Mouse (Mus musculus): ENCODE data around the gene Rasa3. TPM values are rescaled to one million over a fixed set of nuclear protein-coding genes. Genes with fewer than 3 reads are reported as not detected.
A peak's percentile ranks its signal among the peaks of the same experiment; 100 is the strongest.

Rasa3 gene
- polyA plus RNA-seq, 1 experiment from 2014 or later = 26.0 TPM

DNA sequence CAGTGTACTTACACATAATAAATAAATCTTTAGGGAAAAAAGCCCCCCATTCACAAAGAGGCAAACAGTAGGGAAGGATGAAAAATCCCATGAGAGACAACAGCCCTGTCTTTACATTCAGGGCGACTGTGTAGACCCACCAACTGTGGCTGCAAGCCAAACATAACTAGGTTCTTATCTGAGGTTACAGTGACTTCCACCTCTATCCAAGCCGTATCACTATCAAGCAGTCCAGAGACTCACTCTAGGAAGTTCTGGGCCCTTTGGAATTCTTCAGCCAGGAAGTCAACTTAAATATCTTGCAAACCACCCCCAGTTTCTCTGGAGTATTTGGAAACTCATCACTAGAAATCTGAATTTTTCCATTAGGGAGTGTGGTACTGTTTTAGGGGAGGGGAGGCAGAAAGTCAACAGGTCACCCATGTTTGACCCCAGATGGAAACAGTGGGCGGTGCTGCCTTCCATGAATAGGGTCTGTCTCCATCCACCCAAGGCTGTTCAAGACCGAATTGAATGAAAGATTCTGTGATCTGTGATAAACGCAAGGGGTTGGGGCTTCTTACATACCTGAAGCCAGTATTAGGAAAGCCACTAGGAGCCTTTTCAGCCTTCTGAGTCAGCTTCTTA lies 22.0 kb upstream of the Rasa3 start:
- no peak for DNase-seq
- Histone ChIP-seq H3K9ac (replicated peaks; ENCODE audit: low read length) (no peak overlapping the region), H3K9me3 (ENCODE audit: control insufficient read depth, low read length) (no peaks in the 10 kb centered on the region), H3K36me3 (ENCODE audit: control insufficient read depth, insufficient read depth, low read length) (no peaks in the 10 kb centered on the region), H3K4me3 (replicated peaks; ENCODE audit: low read depth, low read length) (no peak overlapping the region), H3K27me3 (ENCODE audit: control insufficient read depth, insufficient read depth, low read length) (no peaks in the 10 kb centered on the region), H3K27ac (replicated peaks; ENCODE audit: low read depth, low read length) (no peak overlapping the region), H3K4me2 (ENCODE audit: low read length) (no peak overlapping the region), H3K4me1 (ENCODE audit: control insufficient read depth, insufficient read depth, low read length) (no peaks in the 10 kb centered on the region)
- ATAC-seq (ENCODE audit: low FRiP score, low TSS enrichment) = no peak
- WGBS = 80% methylated on average over 5 of the region's 5 CpGs

DNA sequence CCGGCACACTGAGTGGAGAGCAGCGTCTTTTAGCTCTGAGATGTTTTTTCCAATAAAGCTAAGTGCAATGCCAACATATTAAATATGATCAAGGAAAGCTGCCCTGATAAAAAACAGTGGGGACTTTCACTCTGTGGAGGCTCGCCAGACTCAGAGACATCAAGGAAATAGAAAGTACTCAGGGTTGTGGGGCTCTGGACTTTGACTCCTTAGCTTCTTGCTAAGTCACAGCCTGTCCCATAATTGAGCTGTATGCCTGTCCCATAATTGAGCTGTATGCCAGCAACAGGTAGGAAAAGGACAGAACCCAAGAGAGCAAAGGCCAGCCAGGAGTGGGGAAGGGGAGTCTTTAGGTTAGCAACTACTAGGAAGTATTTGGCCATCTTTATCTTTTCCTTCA lies 20.9 kb upstream of the Rasa3 start:
- Histone ChIP-seq H3K9me3 (ENCODE audit: control insufficient read depth, low read length) (no peaks in the 10 kb centered on the region), H3K4me3 (replicated peaks; ENCODE audit: low read depth, low read length) (no peak overlapping the region), H3K36me3 (ENCODE audit: control insufficient read depth, insufficient read depth, low read length) (no peaks in the 10 kb centered on the region), H3K9ac (replicated peaks; ENCODE audit: low read length) (no peak overlapping the region), H3K4me2 (ENCODE audit: low read length) (no peak overlapping the region), H3K27ac (replicated peaks; ENCODE audit: low read depth, low read length) (no peak overlapping the region), H3K27me3 (ENCODE audit: control insufficient read depth, insufficient read depth, low read length) (no peaks in the 10 kb centered on the region), H3K4me1 (ENCODE audit: control insufficient read depth, insufficient read depth, low read length) (no peaks in the 10 kb centered on the region)
- DNase-seq (no peak), ATAC-seq (ENCODE audit: low FRiP score, low TSS enrichment) (no peak)
- WGBS = 87% methylated on average over 3 of the region's 3 CpGs

DNA sequence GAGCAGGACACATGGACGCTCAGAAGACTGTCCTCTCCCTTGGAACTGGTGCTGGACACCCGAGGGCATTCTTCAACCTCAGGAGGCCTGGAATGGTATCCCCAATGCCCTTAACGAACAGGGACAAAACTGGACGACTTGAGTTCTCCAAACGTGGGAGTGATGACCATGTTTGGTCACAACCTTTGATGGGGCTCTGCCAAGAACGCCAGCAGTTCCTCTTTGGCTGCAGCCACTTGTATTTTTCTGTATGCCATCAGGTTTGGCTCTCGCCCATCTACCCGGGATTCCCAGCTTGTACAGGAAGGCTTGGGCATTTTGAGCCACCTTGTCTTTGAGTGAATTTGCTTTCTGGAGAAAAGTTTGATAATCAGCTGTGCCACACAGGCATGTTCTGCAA lies 20.3 kb upstream of the Rasa3 start:
- 85% methylated on average over 8 of the region's 8 CpGs for whole genome bisulfite sequencing
- ATAC-seq (ENCODE audit: low FRiP score, low TSS enrichment) (no peak), DNase-seq (no peak)
- Histone ChIP-seq H3K4me1 (ENCODE audit: control insufficient read depth, insufficient read depth, low read length) (0 out of 2 replicates have a peak, but pooled peaks cover under 1% of the 10 kb centered on the region), H3K27me3 (ENCODE audit: control insufficient read depth, insufficient read depth, low read length) (no peaks in the 10 kb centered on the region), H3K9me3 (ENCODE audit: control insufficient read depth, low read length) (no peaks in the 10 kb centered on the region), H3K36me3 (ENCODE audit: control insufficient read depth, insufficient read depth, low read length) (no peaks in the 10 kb centered on the region), H3K4me3 (replicated peaks; ENCODE audit: low read depth, low read length) (no peak overlapping the region), H3K27ac (replicated peaks; ENCODE audit: low read depth, low read length) (no peak overlapping the region), H3K4me2 (ENCODE audit: low read length) (no peak overlapping the region), H3K9ac (replicated peaks; ENCODE audit: low read length) (no peak overlapping the region)

DNA sequence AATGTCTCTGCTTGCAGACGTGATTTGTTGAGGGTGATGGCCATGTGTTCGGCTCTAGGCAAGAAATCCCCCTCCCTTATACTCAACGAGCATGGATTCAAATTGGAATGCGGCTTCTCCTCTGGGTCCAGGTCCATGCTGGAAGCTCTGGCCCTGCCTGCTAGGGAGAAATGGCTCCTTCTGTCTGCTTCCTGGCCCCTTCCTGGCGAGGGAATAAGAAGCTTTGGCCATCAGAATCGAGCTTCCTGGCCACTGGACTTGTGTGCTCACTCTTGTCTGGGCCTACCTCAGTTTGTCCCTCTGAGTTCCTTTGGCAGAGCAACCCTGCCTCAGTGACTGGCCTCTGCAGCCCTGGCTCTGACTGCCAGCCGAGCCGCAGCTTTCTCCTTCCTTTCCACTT lies 19.8 kb upstream of the Rasa3 start:
- H3K9ac ChIP-seq (replicated peaks; ENCODE audit: low read length) = no peak overlapping the region
- no peak for ATAC-seq (ENCODE audit: low FRiP score, low TSS enrichment)
- WGBS = 84% methylated on average over 8 of the region's 8 CpGs
- H3K27me3 ChIP-seq (ENCODE audit: control insufficient read depth, insufficient read depth, low read length) = no peaks in the 10 kb centered on the region
- no peak for DNase-seq
- H3K4me2 ChIP-seq (ENCODE audit: low read length) = no peak overlapping the region
- H3K36me3 ChIP-seq (ENCODE audit: control insufficient read depth, insufficient read depth, low read length) = no peaks in the 10 kb centered on the region
- H3K9me3 ChIP-seq (ENCODE audit: control insufficient read depth, low read length) = no peaks in the 10 kb centered on the region
- H3K4me1 ChIP-seq (ENCODE audit: control insufficient read depth, insufficient read depth, low read length) = 0 out of 2 replicates have a peak, but pooled peaks cover 2% of the 10 kb centered on the region
- H3K27ac ChIP-seq (replicated peaks; ENCODE audit: low read depth, low read length) = no peak overlapping the region
- no peak overlapping the region for H3K4me3 ChIP-seq (replicated peaks; ENCODE audit: low read depth, low read length)

DNA sequence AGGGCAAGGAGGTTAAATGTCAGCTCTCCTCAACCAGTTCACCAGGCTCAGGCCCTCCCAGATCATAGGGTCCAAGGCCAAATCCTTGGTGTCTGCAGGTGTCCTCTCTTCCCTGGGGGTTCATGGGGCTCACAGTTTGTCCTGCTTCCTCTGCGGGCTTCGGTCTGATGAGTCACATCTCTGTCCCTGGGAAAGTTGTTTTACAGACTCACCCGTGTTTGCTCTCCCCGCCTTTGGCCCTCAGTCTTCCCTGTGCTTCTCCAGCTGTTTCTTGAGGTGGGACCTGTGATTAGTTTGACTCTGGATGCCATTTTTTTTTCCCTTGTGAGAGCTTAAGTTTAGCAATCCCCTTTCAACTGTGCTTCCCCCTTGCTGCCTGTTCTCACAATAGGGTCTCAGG lies 18.8 kb upstream of the Rasa3 start:
- Histone ChIP-seq H3K9ac (replicated peaks; ENCODE audit: low read length) (no peak overlapping the region), H3K4me2 (ENCODE audit: low read length) (no peak overlapping the region), H3K9me3 (ENCODE audit: control insufficient read depth, low read length) (no peaks in the 10 kb centered on the region), H3K4me3 (replicated peaks; ENCODE audit: low read depth, low read length) (no peak overlapping the region), H3K27me3 (ENCODE audit: control insufficient read depth, insufficient read depth, low read length) (no peaks in the 10 kb centered on the region), H3K27ac (replicated peaks; ENCODE audit: low read depth, low read length) (no peak overlapping the region), H3K4me1 (ENCODE audit: control insufficient read depth, insufficient read depth, low read length) (0 out of 2 replicates have a peak, but pooled peaks cover 2% of the 10 kb centered on the region), H3K36me3 (ENCODE audit: control insufficient read depth, insufficient read depth, low read length) (no peaks in the 10 kb centered on the region)
- DNase-seq = no peak
- no peak for ATAC-seq (ENCODE audit: low FRiP score, low TSS enrichment)
- 83% methylated on average over 4 of the region's 4 CpGs for WGBS

DNA sequence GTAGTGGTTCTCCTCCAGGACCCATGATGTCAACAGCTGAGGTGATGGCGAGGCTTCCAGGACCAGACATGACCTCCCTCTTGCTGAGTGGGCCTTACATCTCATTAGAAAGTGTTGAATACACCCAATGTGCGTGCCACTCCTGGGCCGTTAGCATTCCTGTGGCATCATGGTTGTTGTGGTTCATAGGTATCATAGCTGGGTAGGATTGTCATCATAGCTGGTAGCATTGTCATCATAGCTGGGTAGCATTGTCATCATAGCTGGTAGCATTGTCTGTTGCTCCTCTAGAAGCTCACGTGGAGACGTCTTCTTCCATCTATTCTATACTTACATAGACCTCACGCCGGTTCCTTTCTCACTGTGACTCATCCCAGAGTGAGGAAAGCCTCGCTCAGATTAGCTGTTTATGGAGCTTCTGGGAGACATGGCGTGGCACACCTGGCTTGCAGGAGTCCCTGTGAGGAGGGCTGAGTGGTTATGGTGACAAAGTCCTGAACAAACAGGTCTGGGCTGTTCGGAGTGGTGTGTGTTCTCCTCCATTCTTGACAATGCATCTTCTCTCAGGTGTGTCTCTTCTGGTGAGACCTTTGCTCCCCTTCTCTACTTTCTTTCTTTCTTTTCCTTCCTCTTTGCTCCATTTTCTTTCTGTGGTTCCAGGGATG lies 17.9 kb upstream of the Rasa3 start:
- 91% methylated on average over 10 of the region's 10 CpGs for WGBS
- ATAC-seq (ENCODE audit: low FRiP score, low TSS enrichment) = no peak
- Histone ChIP-seq H3K36me3 (ENCODE audit: control insufficient read depth, insufficient read depth, low read length) (no peaks in the 10 kb centered on the region), H3K4me1 (ENCODE audit: control insufficient read depth, insufficient read depth, low read length) (0 out of 2 replicates have a peak, but pooled peaks cover 2% of the 10 kb centered on the region), H3K27ac (replicated peaks; ENCODE audit: low read depth, low read length) (no peak overlapping the region), H3K9ac (replicated peaks; ENCODE audit: low read length) (no peak overlapping the region), H3K27me3 (ENCODE audit: control insufficient read depth, insufficient read depth, low read length) (no peaks in the 10 kb centered on the region), H3K9me3 (ENCODE audit: control insufficient read depth, low read length) (no peaks in the 10 kb centered on the region), H3K4me2 (ENCODE audit: low read length) (no peak overlapping the region), H3K4me3 (replicated peaks; ENCODE audit: low read depth, low read length) (no peak overlapping the region)
- DNase-seq = no peak

DNA sequence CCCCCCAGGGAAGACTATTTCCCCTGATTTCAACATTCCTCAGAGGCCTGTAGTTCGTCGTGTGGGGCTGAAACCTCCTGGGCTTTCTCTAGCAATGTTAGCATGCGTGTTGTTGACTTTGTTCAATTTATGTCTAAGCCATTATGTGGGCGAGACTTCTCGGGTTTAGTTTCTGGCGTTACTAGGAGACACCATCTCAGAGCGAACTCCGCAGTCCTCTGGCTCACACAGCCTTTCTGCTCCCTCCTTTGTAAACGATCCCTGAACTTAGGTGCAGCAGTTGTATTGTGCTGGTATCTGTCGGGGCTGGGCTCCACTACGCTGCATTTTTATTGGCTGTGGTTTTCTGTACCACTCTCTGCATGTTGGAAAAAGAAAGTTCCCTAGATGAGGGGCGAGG lies 17.3 kb upstream of the Rasa3 start:
- no peaks in the 10 kb centered on the region for H3K9me3 ChIP-seq (ENCODE audit: control insufficient read depth, low read length)
- no peaks in the 10 kb centered on the region for H3K27me3 ChIP-seq (ENCODE audit: control insufficient read depth, insufficient read depth, low read length)
- no peak overlapping the region for H3K9ac ChIP-seq (replicated peaks; ENCODE audit: low read length)
- DNase-seq = no peak
- WGBS = 72% methylated on average over 12 of the region's 12 CpGs
- no peak overlapping the region for H3K4me3 ChIP-seq (replicated peaks; ENCODE audit: low read depth, low read length)
- H3K36me3 ChIP-seq (ENCODE audit: control insufficient read depth, insufficient read depth, low read length) = no peaks in the 10 kb centered on the region
- 0 out of 2 replicates have a peak, but pooled peaks cover 2% of the 10 kb centered on the region for H3K4me1 ChIP-seq (ENCODE audit: control insufficient read depth, insufficient read depth, low read length)
- no peak overlapping the region for H3K27ac ChIP-seq (replicated peaks; ENCODE audit: low read depth, low read length)
- H3K4me2 ChIP-seq (ENCODE audit: low read length) = no peak overlapping the region
- no peak for ATAC-seq (ENCODE audit: low FRiP score, low TSS enrichment)

DNA sequence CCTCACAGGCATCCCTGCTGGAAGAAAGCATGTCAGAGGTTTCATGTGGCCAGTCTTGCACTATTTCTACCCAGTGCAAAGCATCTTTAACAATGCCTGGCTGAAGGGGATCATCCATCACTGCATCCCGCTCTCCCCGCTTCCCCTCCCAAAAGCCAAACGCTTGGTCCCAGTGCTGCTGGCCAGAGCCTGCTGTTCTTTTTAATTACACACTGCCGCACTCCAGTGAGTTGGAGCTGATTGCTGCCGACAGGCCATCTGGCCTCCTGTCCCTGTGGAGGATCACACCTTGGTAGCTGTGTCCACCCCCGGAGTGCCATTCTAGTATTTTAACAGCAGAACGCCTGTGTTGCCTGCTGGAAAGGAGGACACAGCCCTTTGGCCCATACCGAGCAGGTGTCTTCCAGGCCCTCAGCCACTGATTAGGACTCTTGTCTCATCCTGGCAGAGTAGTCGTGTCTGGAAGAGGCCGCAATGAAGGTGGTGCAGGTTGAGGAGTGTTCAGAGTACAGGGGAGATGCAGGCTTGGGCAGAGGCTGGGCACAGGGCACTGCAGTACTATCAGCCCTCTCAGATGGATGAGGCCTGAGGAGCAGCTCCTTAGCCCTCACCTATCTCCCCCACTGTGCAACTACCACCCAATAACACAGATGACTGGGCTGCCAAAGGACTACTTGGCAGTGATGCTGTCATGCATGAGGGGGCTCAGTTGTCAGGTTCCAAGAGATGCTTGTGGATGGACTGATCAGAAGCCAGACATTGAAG lies 15.1 kb upstream of the Rasa3 start:
- Histone ChIP-seq H3K4me2 (ENCODE audit: low read length) (no peak overlapping the region), H3K27ac (replicated peaks; ENCODE audit: low read depth, low read length) (peak overlapping the region; percentile 52; the same call in 1 of the 2 replicates), H3K9me3 (ENCODE audit: control insufficient read depth, low read length) (no peaks in the 10 kb centered on the region), H3K36me3 (ENCODE audit: control insufficient read depth, insufficient read depth, low read length) (no peaks in the 10 kb centered on the region), H3K27me3 (ENCODE audit: control insufficient read depth, insufficient read depth, low read length) (no peaks in the 10 kb centered on the region), H3K9ac (replicated peaks; ENCODE audit: low read length) (no peak overlapping the region), H3K4me3 (replicated peaks; ENCODE audit: low read depth, low read length) (no peak overlapping the region), H3K4me1 (ENCODE audit: control insufficient read depth, insufficient read depth, low read length) (0 out of 2 replicates have a peak, but pooled peaks cover 2% of the 10 kb centered on the region)
- ATAC-seq (ENCODE audit: low FRiP score, low TSS enrichment) (0 out of 2 replicates have a peak, but pooled peaks have one; percentile 40), DNase-seq (peak; percentile 47)
- WGBS = 34% methylated on average over 10 of the region's 10 CpGs

All from midbrain, embryonic 14.5 days (tissue).